Mouse (Mus musculus) embryonic stem cell, embryonic (primary cell): ENCODE measurements around the gene Olfr1494.

Experiments
- CTCF ChIA-PET, 4 experiments: fragments of 300-600 bp in 2 of 4; fragments of 350-600 bp in 2 of 4; sonication (Branson Sonifier 250); formaldehyde crosslinking; loops; one replicate each; lab custom pipeline; 2022; ENCODE audit warnings: inconsistent platforms in 2 of 4; lab: Charles Lee
- POLR2A ChIA-PET, 4 experiments: fragments of 300-600 bp in 2 of 4; fragments of 350-600 bp in 2 of 4; sonication (Branson Sonifier 250); formaldehyde crosslinking; loops; one replicate each; lab custom pipeline; 2022; ENCODE audit warnings: antibody characterized with exemption in 4 of 4, inconsistent platforms in 1 of 4; lab: Charles Lee

Gene Olfr1494

GRCm38 (mm10) chr19:13739428-13739827, at the start of gene Olfr1494:
Gene Olfr1494, plus strand, starts transcription at chr19:13739728.
- POLR2A ChIA-PET = no interaction called here
- CTCF ChIA-PET = no interaction called here

GRCm38 (mm10) chr19:13696968-13697367, 42.6 kb upstream of the Olfr1494 start, which contains the start of gene Olfr1491:
Gene Olfr1491, plus strand, starts transcription at chr19:13697268.
- ChIA-PET CTCF (no interaction called here), POLR2A (no interaction called here)

- ChIA-PET CTCF (no interaction called here), POLR2A (no interaction called here)
Observed at GRCm38 (mm10) chr19:13722978-13723377, 16.6 kb upstream of the Olfr1494 start, which contains the start of gene Olfr1493-ps1. Gene Olfr1493-ps1, plus strand, starts transcription at chr19:13723278.

GRCm38 (mm10) chr19:13749366-13749765, 9.8 kb downstream of the Olfr1494 start:
- CTCF ChIA-PET = no interaction called here

DNA sequence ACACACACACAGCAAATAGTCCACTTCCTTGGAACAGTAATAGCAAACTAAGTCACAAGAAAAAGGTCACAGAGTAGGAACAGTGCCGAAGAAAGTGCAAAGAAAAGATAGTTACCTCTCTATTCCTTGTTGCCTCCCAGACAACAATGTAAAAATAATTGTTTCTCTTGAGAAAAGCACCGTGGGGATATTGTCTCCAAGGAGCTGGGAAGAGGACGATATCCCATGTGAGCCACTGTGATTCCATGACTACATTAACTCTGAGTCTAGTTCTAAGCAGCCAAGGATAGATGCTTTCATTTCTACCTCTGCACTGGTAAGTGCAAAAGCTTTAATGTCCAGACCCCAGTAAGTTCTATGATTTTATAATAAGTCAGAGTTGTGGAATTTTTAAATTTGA, 24.8 kb downstream of the Olfr1494 start, which contains the start of gene Olfr1495:
Gene Olfr1495 (plus strand): TSS at position 301 of the 400 bp plus-strand sequence.
- CTCF ChIA-PET = no interaction called here
- POLR2A ChIA-PET = no interaction called here

More at GRCm38 (mm10) chr19:13749366-13749765, 9.8 kb downstream of the Olfr1494 start:
- POLR2A ChIA-PET = no interaction called here

GRCm38 (mm10) chr19:13768565-13769276, 29.2 kb downstream of the Olfr1494 start:
- ChIA-PET CTCF (interaction anchor here in 1 of 4 experiments (0.9 kb wide), 1 partner anchor 50 kb away, joined by 3 read pairs; the partner anchor contains the start of gene Olfr1499), POLR2A (no interaction called here)

- POLR2A ChIA-PET = no interaction called here
- CTCF ChIA-PET = no interaction called here
Observed at GRCm38 (mm10) chr19:13777578-13777977, 38.0 kb downstream of the Olfr1494 start, which contains the start of gene Olfr1496. Gene Olfr1496, plus strand, starts transcription at chr19:13777878.

DNA sequence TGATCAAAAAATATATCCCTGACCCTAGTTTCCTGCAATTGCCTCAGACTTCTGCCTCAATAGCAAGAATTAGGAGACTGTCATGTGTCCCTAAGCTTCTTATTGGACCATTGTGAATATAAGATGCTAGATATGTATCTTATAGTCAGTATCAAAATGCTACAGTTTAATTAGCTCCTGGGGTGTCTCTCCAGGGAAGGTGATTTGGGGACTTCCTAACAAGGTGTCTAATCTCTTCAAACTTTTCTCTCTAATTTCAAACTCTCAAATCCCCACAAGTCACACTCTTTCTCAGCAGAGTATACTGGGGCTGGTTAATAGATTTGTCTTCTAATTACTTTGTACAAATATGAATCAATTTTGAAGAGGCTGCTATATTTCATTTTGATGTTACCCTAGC, 58.6 kb downstream of the Olfr1494 start, which contains the start of gene Olfr1497:
Gene Olfr1497 (minus strand): TSS at position 101 of the 400 bp plus-strand sequence.
- ChIA-PET CTCF (no interaction called here), POLR2A (no interaction called here)
